Mouse (Mus musculus): Measurements from ENCODE around the gene Rbm5. TPM values are rescaled to one million over a fixed set of nuclear protein-coding genes. Genes with fewer than 3 reads are reported as not detected.

Rbm5 gene
- polyA plus RNA-seq (2014; fragmentation: Nextera tagmentation; extraction: Ambion mirVana): 190 and 241 TPM in 2 replicates

DNA sequence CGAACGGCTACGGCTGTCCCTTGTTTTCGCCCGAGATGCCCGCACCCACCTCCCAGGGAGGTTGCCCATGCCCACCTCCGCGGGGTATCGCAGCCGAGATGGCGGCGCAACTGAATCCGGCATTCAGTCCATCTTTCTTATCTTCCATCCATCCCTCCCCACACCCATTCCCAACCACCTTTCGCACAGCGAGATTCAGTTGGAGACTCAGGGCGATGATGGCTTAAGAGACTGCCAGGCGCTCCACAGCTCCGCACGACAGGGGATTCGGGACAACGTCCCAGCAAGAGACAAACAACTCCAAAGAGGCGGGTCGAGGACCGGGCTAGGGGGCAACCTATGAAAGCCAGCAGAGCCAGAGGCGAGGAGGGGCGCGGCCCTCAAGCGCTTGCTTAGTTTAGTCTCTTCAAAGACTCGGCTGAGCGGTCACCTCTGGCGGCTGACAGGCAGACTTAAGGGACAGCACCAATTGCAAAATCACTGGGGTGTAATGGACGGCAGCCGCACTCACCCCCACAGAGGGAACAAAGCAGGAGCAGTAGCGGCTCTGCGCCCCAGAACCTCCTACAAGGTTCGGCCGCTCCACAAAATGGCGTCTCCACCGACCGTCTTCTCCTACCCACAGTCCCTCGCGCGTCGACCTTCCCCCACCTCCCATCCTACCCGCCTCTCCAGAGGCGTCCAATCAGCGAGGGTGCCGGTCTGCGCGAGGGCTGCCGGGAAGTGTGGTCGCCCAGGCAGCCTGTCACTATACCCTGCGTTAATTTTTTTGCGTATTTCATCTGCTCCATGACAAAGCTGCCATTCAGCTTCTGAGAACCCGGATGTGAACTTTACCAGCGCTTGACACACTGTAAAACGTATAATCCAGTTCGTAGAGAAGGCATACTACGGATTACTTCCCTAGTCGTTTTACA lies at the start of gene Rbm5:
Rbm5 (minus strand) TSS at position 623 of the 917 bp plus-strand sequence.
- H3K4me2 ChIP-seq (ENCODE audit: low read length): peak within 1 kb of the TSS; percentile 84
- H3K9ac ChIP-seq (replicated peaks; ENCODE audit: low read length): peak within 1 kb of the TSS; percentile 99
- H3K27me3 ChIP-seq (ENCODE audit: control insufficient read depth, insufficient read depth, low read length): no peaks in the 10 kb centered on the region
- WGBS: under 1% methylated on average over 60 of the region's 60 CpGs
- H3K4me1 ChIP-seq (ENCODE audit: control insufficient read depth, insufficient read depth, low read length): peaks cover 24% of the 10 kb centered on the region
- DNase-seq: peak; percentile 97
- H3K27ac ChIP-seq (replicated peaks; ENCODE audit: low read depth, low read length): peak within 1 kb of the TSS; percentile 94
- peak; percentile 100 for ATAC-seq (ENCODE audit: low FRiP score, low TSS enrichment)
- peaks cover 66% of the 10 kb centered on the region for H3K36me3 ChIP-seq (ENCODE audit: control insufficient read depth, insufficient read depth, low read length)
- no peaks in the 10 kb centered on the region for H3K9me3 ChIP-seq (ENCODE audit: control insufficient read depth, low read length)
- H3K4me3 ChIP-seq (replicated peaks; ENCODE audit: low read depth, low read length): peak within 1 kb of the TSS; percentile 98

DNA sequence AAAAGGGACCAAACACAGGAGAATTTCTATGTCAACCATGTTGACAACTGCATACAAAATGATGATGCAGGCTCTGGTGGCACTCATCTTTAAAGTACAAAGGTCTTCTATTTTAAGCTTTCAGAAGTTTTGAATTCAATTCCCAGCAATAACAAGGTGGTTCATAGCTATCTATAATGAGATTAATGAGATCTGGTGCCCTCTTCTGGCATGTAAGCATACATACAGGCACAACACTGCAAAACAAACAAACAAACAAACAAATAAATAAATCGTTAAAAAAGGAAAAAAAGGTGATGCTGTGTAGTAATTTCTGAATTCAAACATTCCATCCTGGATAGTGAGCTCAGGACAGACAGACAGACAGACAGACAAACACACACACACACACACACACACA lies 41.3 kb upstream of the Rbm5 start:
- DNase-seq: no peak
- Histone ChIP-seq H3K36me3 (ENCODE audit: control insufficient read depth, insufficient read depth, low read length) (peaks cover 32% of the 10 kb centered on the region), H3K27me3 (ENCODE audit: control insufficient read depth, insufficient read depth, low read length) (no peaks in the 10 kb centered on the region), H3K4me2 (ENCODE audit: low read length) (no peak overlapping the region), H3K4me1 (ENCODE audit: control insufficient read depth, insufficient read depth, low read length) (no peaks in the 10 kb centered on the region), H3K9me3 (ENCODE audit: control insufficient read depth, low read length) (no peaks in the 10 kb centered on the region), H3K4me3 (replicated peaks; ENCODE audit: low read depth, low read length) (no peak overlapping the region), H3K27ac (replicated peaks; ENCODE audit: low read depth, low read length) (no peak overlapping the region), H3K9ac (replicated peaks; ENCODE audit: low read length) (no peak overlapping the region)
- no peak for ATAC-seq (ENCODE audit: low FRiP score, low TSS enrichment)
- WGBS: 91% methylated on average over 1 of the region's 1 CpGs

DNA sequence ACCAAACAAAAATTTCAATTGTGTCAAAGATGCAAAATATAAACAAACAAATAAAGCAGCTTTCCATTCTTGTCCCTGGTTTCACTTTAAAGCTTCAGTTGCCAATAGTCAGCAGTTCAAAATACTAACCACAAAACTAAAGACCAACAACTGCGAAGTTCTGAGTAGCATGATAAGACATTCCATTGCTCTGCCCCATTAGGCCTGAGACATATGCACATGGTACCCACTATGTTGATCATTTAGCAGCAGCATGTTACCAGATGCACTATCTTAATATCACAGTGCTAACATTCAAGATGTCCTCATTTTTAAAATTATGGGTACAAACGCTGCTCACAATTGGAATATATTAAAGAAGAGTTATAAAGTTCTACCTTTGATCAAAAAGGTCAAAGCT lies 40.2 kb upstream of the Rbm5 start:
- H3K9ac ChIP-seq (replicated peaks; ENCODE audit: low read length): no peak overlapping the region
- no peaks in the 10 kb centered on the region for H3K27me3 ChIP-seq (ENCODE audit: control insufficient read depth, insufficient read depth, low read length)
- ATAC-seq (ENCODE audit: low FRiP score, low TSS enrichment): no peak
- H3K4me3 ChIP-seq (replicated peaks; ENCODE audit: low read depth, low read length): no peak overlapping the region
- peaks cover 28% of the 10 kb centered on the region for H3K36me3 ChIP-seq (ENCODE audit: control insufficient read depth, insufficient read depth, low read length)
- no peaks in the 10 kb centered on the region for H3K9me3 ChIP-seq (ENCODE audit: control insufficient read depth, low read length)
- H3K4me2 ChIP-seq (ENCODE audit: low read length): no peak overlapping the region
- DNase-seq: no peak
- WGBS: 98% methylated on average over 2 of the region's 2 CpGs
- H3K27ac ChIP-seq (replicated peaks; ENCODE audit: low read depth, low read length): no peak overlapping the region
- no peaks in the 10 kb centered on the region for H3K4me1 ChIP-seq (ENCODE audit: control insufficient read depth, insufficient read depth, low read length)

DNA sequence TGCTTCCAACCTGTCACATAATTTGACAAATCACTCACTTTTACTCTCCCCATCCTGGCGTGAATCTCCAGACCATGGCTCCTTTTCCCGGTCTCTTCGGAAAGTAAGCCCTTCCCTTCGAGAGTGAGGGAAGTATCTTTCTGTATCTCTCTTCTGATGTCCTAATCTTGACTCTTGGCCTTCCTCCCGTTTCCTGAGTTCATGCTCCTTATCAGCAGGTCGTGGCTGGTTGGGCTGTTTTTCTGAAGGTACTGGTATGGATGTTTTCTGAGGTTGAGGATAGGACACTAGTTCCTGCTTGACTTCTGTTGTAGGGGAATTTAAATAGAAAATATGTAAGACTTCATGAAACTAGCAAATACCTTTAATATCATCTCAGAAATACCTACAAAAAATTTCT lies 20.9 kb upstream of the Rbm5 start:
- ATAC-seq (ENCODE audit: low FRiP score, low TSS enrichment): no peak
- H3K27ac ChIP-seq (replicated peaks; ENCODE audit: low read depth, low read length): no peak overlapping the region
- no peak overlapping the region for H3K9ac ChIP-seq (replicated peaks; ENCODE audit: low read length)
- H3K4me1 ChIP-seq (ENCODE audit: control insufficient read depth, insufficient read depth, low read length): no peaks in the 10 kb centered on the region
- no peaks in the 10 kb centered on the region for H3K27me3 ChIP-seq (ENCODE audit: control insufficient read depth, insufficient read depth, low read length)
- no peak for DNase-seq
- no peak overlapping the region for H3K4me2 ChIP-seq (ENCODE audit: low read length)
- H3K36me3 ChIP-seq (ENCODE audit: control insufficient read depth, insufficient read depth, low read length): peaks cover 75% of the 10 kb centered on the region
- no peaks in the 10 kb centered on the region for H3K9me3 ChIP-seq (ENCODE audit: control insufficient read depth, low read length)
- whole genome bisulfite sequencing: 91% methylated on average over 6 of the region's 6 CpGs
- no peak overlapping the region for H3K4me3 ChIP-seq (replicated peaks; ENCODE audit: low read depth, low read length)

GRCm38 (mm10) chr9:107782536-107783203 lies 11.9 kb upstream of the Rbm5 start:
- no peaks in the 10 kb centered on the region for H3K4me1 ChIP-seq (ENCODE audit: control insufficient read depth, insufficient read depth, low read length)
- no peak overlapping the region for H3K4me3 ChIP-seq (replicated peaks; ENCODE audit: low read depth, low read length)
- no peak overlapping the region for H3K4me2 ChIP-seq (ENCODE audit: low read length)
- no peaks in the 10 kb centered on the region for H3K9me3 ChIP-seq (ENCODE audit: control insufficient read depth, low read length)
- H3K9ac ChIP-seq (replicated peaks; ENCODE audit: low read length): no peak overlapping the region
- no peaks in the 10 kb centered on the region for H3K27me3 ChIP-seq (ENCODE audit: control insufficient read depth, insufficient read depth, low read length)
- ATAC-seq (ENCODE audit: low FRiP score, low TSS enrichment) (no peak), DNase-seq (no peak)
- H3K27ac ChIP-seq (replicated peaks; ENCODE audit: low read depth, low read length): no peak overlapping the region
- WGBS: 98% methylated on average over 11 of the region's 11 CpGs
- peaks cover 88% of the 10 kb centered on the region for H3K36me3 ChIP-seq (ENCODE audit: control insufficient read depth, insufficient read depth, low read length)

GRCm38 (mm10) chr9:107776809-107777208 lies 6.0 kb upstream of the Rbm5 start:
- Histone ChIP-seq H3K4me3 (replicated peaks; ENCODE audit: low read depth, low read length) (no peak overlapping the region), H3K36me3 (ENCODE audit: control insufficient read depth, insufficient read depth, low read length) (peaks cover 79% of the 10 kb centered on the region), H3K4me1 (ENCODE audit: control insufficient read depth, insufficient read depth, low read length) (peaks cover 3% of the 10 kb centered on the region; the same call in 1 of the 2 replicates), H3K27me3 (ENCODE audit: control insufficient read depth, insufficient read depth, low read length) (no peaks in the 10 kb centered on the region), H3K4me2 (ENCODE audit: low read length) (no peak overlapping the region), H3K9me3 (ENCODE audit: control insufficient read depth, low read length) (no peaks in the 10 kb centered on the region), H3K27ac (replicated peaks; ENCODE audit: low read depth, low read length) (no peak overlapping the region), H3K9ac (replicated peaks; ENCODE audit: low read length) (no peak overlapping the region)
- no peak for DNase-seq
- no peak for ATAC-seq (ENCODE audit: low FRiP score, low TSS enrichment)

- DNase-seq (no peak), ATAC-seq (ENCODE audit: low FRiP score, low TSS enrichment) (no peak)
- Histone ChIP-seq H3K4me2 (ENCODE audit: low read length) (no peak overlapping the region), H3K36me3 (ENCODE audit: control insufficient read depth, insufficient read depth, low read length) (peaks cover 56% of the 10 kb centered on the region), H3K27ac (replicated peaks; ENCODE audit: low read depth, low read length) (no peak overlapping the region), H3K4me3 (replicated peaks; ENCODE audit: low read depth, low read length) (no peak overlapping the region), H3K9ac (replicated peaks; ENCODE audit: low read length) (no peak overlapping the region), H3K27me3 (ENCODE audit: control insufficient read depth, insufficient read depth, low read length) (no peaks in the 10 kb centered on the region), H3K9me3 (ENCODE audit: control insufficient read depth, low read length) (no peaks in the 10 kb centered on the region), H3K4me1 (ENCODE audit: control insufficient read depth, insufficient read depth, low read length) (peaks cover 10% of the 10 kb centered on the region; the same call in 1 of the 2 replicates)
- 93% methylated on average over 3 of the region's 3 CpGs for WGBS
These were observed 3.6 kb upstream of the Rbm5 start for GRCm38 (mm10) chr9:107774411-107774810.

- WGBS: 81% methylated on average over 2 of the region's 2 CpGs
- no peak overlapping the region for H3K4me3 ChIP-seq (replicated peaks; ENCODE audit: low read depth, low read length)
- H3K9me3 ChIP-seq (ENCODE audit: control insufficient read depth, low read length): no peaks in the 10 kb centered on the region
- peaks cover 66% of the 10 kb centered on the region for H3K36me3 ChIP-seq (ENCODE audit: control insufficient read depth, insufficient read depth, low read length)
- no peak overlapping the region; the same call in 1 of the 2 replicates for H3K4me2 ChIP-seq (ENCODE audit: low read length)
- DNase-seq (no peak), ATAC-seq (ENCODE audit: low FRiP score, low TSS enrichment) (no peak)
- peak overlapping the region; percentile 99; the same call in 1 of the 2 replicates for H3K9ac ChIP-seq (replicated peaks; ENCODE audit: low read length)
- H3K4me1 ChIP-seq (ENCODE audit: control insufficient read depth, insufficient read depth, low read length): peaks cover 24% of the 10 kb centered on the region
- peak overlapping the region; percentile 94 for H3K27ac ChIP-seq (replicated peaks; ENCODE audit: low read depth, low read length)
- H3K27me3 ChIP-seq (ENCODE audit: control insufficient read depth, insufficient read depth, low read length): no peaks in the 10 kb centered on the region
These were observed 986 bp upstream of the Rbm5 start for GRCm38 (mm10) chr9:107771782-107772181.

Measured in midbrain, embryonic 14.5 days (tissue).